Mouse (Mus musculus) spleen, adult 10 weeks (tissue): Measurements from ENCODE around the gene Zfp958. TPM values are rescaled to one million over a fixed set of nuclear protein-coding genes. Genes with fewer than 3 reads are reported as not detected.

Experiments
- polyA plus RNA-seq: library from polyadenylated mRNA; stranded (reverse); fragments of 350-450 nt; fragmentation: Illumina TruSeq; extraction: RNeasy Lipid Tissue Mini Kit (QIAGEN cat#74804); gene quantifications from one replicate; pipeline ENCODE4 v1.2.3, GENCODE M21; 2015; ENCODE audit warnings: low replicate concordance; ENCODE audit not compliant: insufficient read depth

The Zfp958 gene
- polyA plus RNA-seq = 22.0 TPM

GRCm38 (mm10) chr8:4612932-4613853 lies at the start of gene Zfp958:
Gene Zfp958 (plus strand): TSS chr8:4613167.

Other genes starting within 250 kb of the Zfp958 start
- gene Cers4, start 120.1 kb upstream of the Zfp958 start, polyA plus RNA-seq = 33.2 TPM
- 9.2 TPM for gene Shcbp1, start 166.4 kb downstream of the Zfp958 start, polyA plus RNA-seq